Mouse (Mus musculus) neural tube, embryonic 12.5 days (tissue): ENCODE measurements around the gene Osm. TPM values are rescaled to one million over a fixed set of nuclear protein-coding genes. Genes with fewer than 3 reads are reported as not detected.

ENCODE experiments used
- polyA plus RNA-seq: library from polyadenylated mRNA; unstranded; fragments of >200 nt; fragmentation: Nextera tagmentation; extraction: Ambion mirVana; gene quantifications from 2 replicates; pipeline ENCODE4 v1.2.1, GENCODE M21; 2016

Osm gene
- polyA plus RNA-seq, 1 experiment from 2014 or later = not detected

Other genes starting within 250 kb of the Osm start
- 0.06 TPM in 1 of 2 replicates, not detected in the other for gene Sec14l4, start 205.0 kb upstream of the Osm start, polyA plus RNA-seq
- gene Sec14l3, start 171.6 kb upstream of the Osm start, polyA plus RNA-seq = not detected in 2 replicates
- gene Mtfp1, start 141.0 kb upstream of the Osm start, polyA plus RNA-seq = 4.5 and 5.6 TPM in 2 replicates
- gene Sec14l2, start 113.0 kb upstream of the Osm start, polyA plus RNA-seq = 2.3 and 3.1 TPM in 2 replicates
- 40.0 and 41.2 TPM in 2 replicates for gene Rnf215, start 101.2 kb upstream of the Osm start, polyA plus RNA-seq
- 7.6 and 8.3 TPM in 2 replicates for gene Ccdc157, start 76.1 kb upstream of the Osm start, polyA plus RNA-seq
- gene Sf3a1, start 76.1 kb upstream of the Osm start, polyA plus RNA-seq = 65.7 and 70.1 TPM in 2 replicates
- 26.9 and 27.7 TPM in 2 replicates for gene Tbc1d10a, start 49.6 kb upstream of the Osm start, polyA plus RNA-seq
- gene Castor1, start 18.2 kb upstream of the Osm start, polyA plus RNA-seq = 1.6 and 2.3 TPM in 2 replicates
- not detected in 2 replicates for gene Lif, start 21.1 kb downstream of the Osm start, polyA plus RNA-seq
- gene Hormad2, start 204.7 kb downstream of the Osm start, polyA plus RNA-seq = 0.14 TPM in 1 of 2 replicates, not detected in the other